Mouse (Mus musculus) megakaryocyte, embryonic 14.5 days (primary cell): ENCODE results near the gene Dars. TPM values are rescaled to one million over a fixed set of nuclear protein-coding genes. Genes with fewer than 3 reads are reported as not detected.

Source experiments
- H3K27me3 ChIP-seq: replicated peaks from 2 replicates; pipeline ENCODE3; 2012; ENCODE audit warnings: inconsistent platforms
- H3K36me3 ChIP-seq: replicated peaks from 2 replicates; pipeline ENCODE3; 2012; ENCODE audit warnings: low read length, inconsistent platforms, mixed read lengths
- H3K4me1 ChIP-seq: 2 replicates; pipeline ENCODE4 v1.6.1; 2012; ENCODE audit warnings: inconsistent platforms
- H3K4me3 ChIP-seq: replicated peaks from 2 replicates; pipeline ENCODE3; 2012; ENCODE audit warnings: moderate library complexity, mild to moderate bottlenecking, inconsistent platforms
- H3K9me3 ChIP-seq: 2 replicates; pipeline ENCODE4 v1.6.1; 2012; ENCODE audit warnings: inconsistent platforms
- FLI1 ChIP-seq: IDR thresholded peaks from 2 replicates; pipeline ENCODE4 v1.6.1; 2012; ENCODE audit warnings: low read length, inconsistent platforms, mixed read lengths
- GATA1 ChIP-seq: IDR thresholded peaks from 3 replicates; pipeline ENCODE4 v1.6.1; 2012; ENCODE audit warnings: mixed read lengths, low read length, inconsistent platforms, borderline replicate concordance
- polyA plus RNA-seq: library from polyadenylated mRNA; stranded (reverse); fragments of >175 nt; gene quantifications from 2 replicates; pipeline ENCODE4 v1.2.3, GENCODE M21; 2012; ENCODE audit warnings: low replicate concordance; ENCODE audit not compliant: insufficient read depth

The Dars gene
- polyA plus RNA-seq, 1 experiment, result 132 TPM

GRCm38 (mm10) chr1:128314665-128315064, 102.5 kb downstream of the Dars start:
- H3K27me3 ChIP-seq, result peaks cover 7% of the 10 kb centered on the region
- H3K4me1 ChIP-seq, result peaks cover 12% of the 10 kb centered on the region
- TF ChIP-seq FLI1 (no peak), GATA1 (no peak)
- H3K4me3 ChIP-seq, result no peak overlapping the region
- H3K9me3 ChIP-seq, result no peaks in the 10 kb centered on the region
- no peaks in the 10 kb centered on the region for H3K36me3 ChIP-seq

Other genes with a start within 250 kb of the Dars start
- gene Ubxn4, start 173.4 kb downstream of the Dars start, polyA plus RNA-seq, result 7.9 and 26.4 TPM in 2 replicates
- gene Lct, start 89.0 kb downstream of the Dars start, polyA plus RNA-seq, result not detected in 2 replicates
- 5.7 and 7.6 TPM in 2 replicates for gene Mcm6, start 57.7 kb downstream of the Dars start, polyA plus RNA-seq
- gene Cxcr4, start 174.9 kb upstream of the Dars start, polyA plus RNA-seq, result 1.4 TPM in 1 of 2 replicates, not detected in the other